Mouse (Mus musculus) embryonic fibroblast, embryonic 13.5 days (primary cell): ENCODE results near the gene Rtl1.

Experiments
- CTCF ChIP-seq: IDR thresholded peaks from 2 replicates; pipeline ENCODE4 v1.5.1; 2011; ENCODE audit warnings: mild to moderate bottlenecking, control low read depth, low read length, moderate library complexity, borderline replicate concordance; ENCODE audit not compliant: insufficient read depth
- POLR2A ChIP-seq: IDR thresholded peaks from 2 replicates; pipeline ENCODE4 v1.6.1; 2011; ENCODE audit warnings: low read depth, mild to moderate bottlenecking, control low read depth, low read length, moderate library complexity

- TF ChIP-seq CTCF (no peak), POLR2A (no peak)
These were observed 58.1 kb downstream of the Rtl1 start for GRCm38 (mm10) chr12:109542011-109542410.
